Mouse (Mus musculus): ENCODE results near the gene Dnmt3a. TPM values are rescaled to one million over a fixed set of nuclear protein-coding genes. Genes with fewer than 3 reads are reported as not detected.
A peak's percentile ranks its signal among the peaks of the same experiment; 100 is the strongest.

The Dnmt3a gene
- 11.8 and 12.6 TPM in 2 replicates for polyA plus RNA-seq (2012; ENCODE audit: insufficient read depth, insufficient read length, missing spikeins)

GRCm38 (mm10) chr12:3805852-3806251 is at the start of gene Dnmt3a:
TSS of gene Dnmt3a (plus strand) at chr12:3806007.
- Histone ChIP-seq H3K4me3 (ENCODE audit: insufficient read depth, low read depth, low read length) (peak within 1 kb of the TSS; percentile 86), H3K4me1 (ENCODE audit: control insufficient read depth, insufficient read depth, insufficient read length, low read length) (peaks cover 13% of the 10 kb centered on the region; the same call in 1 of the 2 replicates), H3K27ac (replicated peaks; ENCODE audit: low read depth, low read length) (peak within 1 kb of the TSS; percentile 51)

DNA sequence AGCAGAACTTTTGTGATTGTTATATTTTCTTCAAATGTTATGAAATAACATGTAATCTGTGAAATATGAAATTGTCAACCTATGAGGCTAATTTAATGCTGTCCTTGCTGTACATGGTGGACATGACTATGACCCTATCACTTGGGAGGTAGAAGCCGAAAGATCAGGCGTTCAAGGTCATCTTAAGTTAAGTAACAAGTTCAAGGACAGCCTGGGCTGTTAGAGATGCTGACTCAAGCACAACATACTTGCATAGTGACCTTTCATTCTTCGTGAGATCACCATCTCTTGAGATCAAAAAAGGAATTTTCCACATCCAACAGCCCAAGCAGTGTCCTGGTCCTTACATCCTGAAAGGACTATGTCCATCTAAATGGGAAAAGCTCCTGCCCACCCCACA is 49.6 kb upstream of the Dnmt3a start:
- no peak overlapping the region for H3K4me3 ChIP-seq (ENCODE audit: insufficient read depth, low read depth, low read length)
- H3K27ac ChIP-seq (replicated peaks; ENCODE audit: low read depth, low read length) = no peak overlapping the region
- H3K4me1 ChIP-seq (ENCODE audit: control insufficient read depth, insufficient read depth, insufficient read length, low read length) = peaks cover 3% of the 10 kb centered on the region; the same call in 1 of the 2 replicates

DNA sequence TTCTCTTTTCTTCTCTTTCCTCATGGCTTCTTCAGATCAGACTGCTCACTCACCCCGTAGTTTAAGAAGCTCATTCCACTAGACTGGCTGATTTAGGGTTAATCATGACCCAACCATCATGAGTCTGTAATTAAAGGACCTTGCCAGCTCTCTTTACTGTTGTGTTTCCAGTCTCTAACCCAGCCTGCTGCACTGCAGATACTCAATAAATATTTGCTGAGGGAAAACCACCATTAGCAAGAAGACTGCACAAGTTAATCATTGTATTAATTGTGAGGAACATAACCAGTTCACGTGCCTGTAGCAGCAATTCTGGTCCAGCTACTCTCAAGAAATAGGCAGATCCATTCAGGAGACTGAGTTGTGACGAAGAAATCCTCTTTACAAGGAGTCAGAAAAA is 47.7 kb upstream of the Dnmt3a start:
- Histone ChIP-seq H3K4me1 (ENCODE audit: control insufficient read depth, insufficient read depth, insufficient read length, low read length) (peaks cover 3% of the 10 kb centered on the region; the same call in 1 of the 2 replicates), H3K4me3 (ENCODE audit: insufficient read depth, low read depth, low read length) (no peak overlapping the region), H3K27ac (replicated peaks; ENCODE audit: low read depth, low read length) (no peak overlapping the region)

DNA sequence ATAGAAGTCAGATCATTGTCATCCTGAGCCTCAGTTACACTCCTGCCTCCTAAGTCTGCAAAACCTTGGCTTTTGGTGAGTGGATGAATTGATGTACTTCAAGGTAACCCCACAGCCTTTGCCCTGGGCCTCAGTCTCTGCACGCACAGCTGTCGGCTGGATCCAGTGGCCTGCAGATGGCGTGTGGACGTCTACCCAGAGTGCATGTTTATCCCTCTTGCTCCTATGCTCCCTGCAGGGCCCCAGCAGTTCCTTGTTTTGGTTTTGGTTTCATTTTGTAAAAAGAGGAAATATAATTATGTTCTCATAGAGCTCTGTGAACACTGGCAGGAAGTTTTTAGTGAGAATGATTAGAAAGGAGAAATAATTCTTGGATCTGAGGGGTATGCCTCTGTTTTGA is 46.4 kb upstream of the Dnmt3a start:
- H3K4me1 ChIP-seq (ENCODE audit: control insufficient read depth, insufficient read depth, insufficient read length, low read length) = peaks cover 3% of the 10 kb centered on the region; the same call in 1 of the 2 replicates
- no peak overlapping the region for H3K4me3 ChIP-seq (ENCODE audit: insufficient read depth, low read depth, low read length)
- peak overlapping the region; percentile 57; the same call in 1 of the 2 replicates for H3K27ac ChIP-seq (replicated peaks; ENCODE audit: low read depth, low read length)

DNA sequence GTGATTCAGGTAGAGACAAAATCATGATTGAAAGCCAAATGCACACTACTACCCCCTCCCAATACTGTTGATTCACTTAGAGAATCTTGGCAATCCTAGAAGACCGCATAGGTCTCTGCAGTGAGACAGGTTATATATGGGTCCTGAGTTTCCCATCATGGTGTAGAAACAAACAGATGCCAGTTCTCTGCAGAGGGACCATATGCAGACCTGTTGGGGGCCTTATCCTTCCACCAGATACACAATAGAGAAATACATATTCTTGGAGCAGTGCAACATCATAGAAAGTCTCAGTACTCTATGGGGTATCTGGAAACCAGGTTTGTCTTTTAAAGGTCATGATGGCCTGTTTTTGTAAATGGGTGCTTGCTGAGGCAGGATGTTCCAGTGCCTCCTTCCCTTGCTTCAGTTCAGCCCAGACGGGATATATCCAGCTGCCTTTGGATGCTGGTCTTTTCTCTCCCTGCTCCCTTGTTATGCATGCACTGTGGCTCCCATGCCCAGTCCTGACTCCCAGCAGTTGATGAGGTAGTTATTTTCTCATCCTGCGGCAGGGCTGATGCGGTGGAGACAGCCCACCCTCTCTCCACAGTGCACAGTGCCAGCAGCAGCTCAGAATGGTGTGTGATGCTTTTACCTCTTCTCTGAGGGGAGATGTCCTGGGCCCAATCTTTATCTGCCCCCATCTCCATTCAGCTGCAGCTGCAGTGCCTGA is 44.8 kb upstream of the Dnmt3a start:
- H3K27ac ChIP-seq (replicated peaks; ENCODE audit: low read depth, low read length) = no peak overlapping the region
- H3K4me3 ChIP-seq (ENCODE audit: insufficient read depth, low read depth, low read length) = no peak overlapping the region
- H3K4me1 ChIP-seq (ENCODE audit: control insufficient read depth, insufficient read depth, insufficient read length, low read length) = peaks cover 5% of the 10 kb centered on the region; the same call in 1 of the 2 replicates

DNA sequence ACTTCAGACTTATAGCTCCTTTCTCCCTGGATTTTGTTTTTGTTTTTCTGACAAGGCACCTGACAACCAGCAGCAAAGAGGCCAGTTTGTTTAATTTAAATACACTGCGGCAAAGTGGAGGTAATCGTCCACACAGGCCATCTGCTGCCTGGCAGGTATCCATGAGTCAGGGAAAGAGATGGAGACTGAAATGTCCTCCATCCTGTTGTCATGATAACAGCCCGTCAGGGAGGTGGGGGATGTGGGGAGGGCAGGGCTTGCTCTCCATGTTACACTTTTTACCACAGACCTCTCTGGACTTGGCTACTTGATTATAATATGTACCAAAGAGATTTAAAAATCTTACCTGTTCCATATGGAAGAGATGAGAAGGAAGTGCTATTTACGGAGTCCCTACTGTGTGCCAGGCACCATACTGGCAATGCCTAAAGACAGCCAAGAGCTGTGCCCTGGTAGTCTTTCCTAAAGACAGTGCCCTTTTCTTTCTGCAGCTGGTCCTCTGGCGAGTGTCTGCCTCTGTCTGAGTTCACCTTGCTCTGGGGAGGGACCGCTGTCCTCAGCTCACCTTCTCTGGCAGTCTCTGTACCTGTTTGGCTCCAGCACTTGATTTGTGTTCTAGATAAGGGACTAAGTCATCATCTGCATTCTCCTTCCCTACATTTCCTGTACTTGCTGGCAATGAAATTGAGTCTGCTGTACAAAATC is 44.1 kb upstream of the Dnmt3a start:
- Histone ChIP-seq H3K4me1 (ENCODE audit: control insufficient read depth, insufficient read depth, insufficient read length, low read length) (peaks cover 5% of the 10 kb centered on the region; the same call in 1 of the 2 replicates), H3K4me3 (ENCODE audit: insufficient read depth, low read depth, low read length) (no peak overlapping the region), H3K27ac (replicated peaks; ENCODE audit: low read depth, low read length) (no peak overlapping the region)

DNA sequence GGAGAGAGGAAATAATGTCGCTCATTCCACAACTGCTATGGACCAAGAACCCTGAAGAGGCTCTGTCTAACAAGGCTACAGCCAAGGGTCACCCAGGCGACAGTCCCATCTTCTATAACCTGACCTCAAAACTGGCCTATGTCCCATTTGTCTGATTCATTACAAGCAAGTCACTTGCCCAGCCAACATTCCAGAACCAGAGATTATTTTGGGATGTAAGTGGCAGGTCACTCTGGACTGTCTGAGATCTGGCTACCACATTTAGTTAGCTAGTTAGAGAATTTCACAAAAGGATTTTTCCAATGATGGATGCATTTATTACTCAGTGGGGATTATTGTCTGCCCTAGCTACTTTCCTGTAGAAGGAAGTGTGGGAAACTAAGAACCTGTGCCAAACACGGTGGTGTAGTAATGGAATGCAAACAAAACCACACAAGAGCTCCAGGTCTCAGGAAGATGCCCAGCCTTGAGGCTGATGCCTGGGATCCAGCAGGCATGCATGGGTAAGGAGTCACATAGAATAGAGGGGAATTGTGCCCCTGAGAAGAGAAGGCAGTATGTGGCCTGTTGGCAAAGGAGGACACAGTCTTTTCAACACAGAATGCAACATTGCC is 41.5 kb upstream of the Dnmt3a start:
- H3K4me3 ChIP-seq (ENCODE audit: insufficient read depth, low read depth, low read length) = no peak overlapping the region
- no peak overlapping the region for H3K27ac ChIP-seq (replicated peaks; ENCODE audit: low read depth, low read length)
- peaks cover 5% of the 10 kb centered on the region; the same call in 1 of the 2 replicates for H3K4me1 ChIP-seq (ENCODE audit: control insufficient read depth, insufficient read depth, insufficient read length, low read length)

GRCm38 (mm10) chr12:3767360-3767759 is 38.4 kb upstream of the Dnmt3a start:
- Histone ChIP-seq H3K27ac (replicated peaks; ENCODE audit: low read depth, low read length) (no peak overlapping the region), H3K4me1 (ENCODE audit: control insufficient read depth, insufficient read depth, insufficient read length, low read length) (peaks cover 2% of the 10 kb centered on the region; the same call in 1 of the 2 replicates), H3K4me3 (ENCODE audit: insufficient read depth, low read depth, low read length) (no peak overlapping the region)

DNA sequence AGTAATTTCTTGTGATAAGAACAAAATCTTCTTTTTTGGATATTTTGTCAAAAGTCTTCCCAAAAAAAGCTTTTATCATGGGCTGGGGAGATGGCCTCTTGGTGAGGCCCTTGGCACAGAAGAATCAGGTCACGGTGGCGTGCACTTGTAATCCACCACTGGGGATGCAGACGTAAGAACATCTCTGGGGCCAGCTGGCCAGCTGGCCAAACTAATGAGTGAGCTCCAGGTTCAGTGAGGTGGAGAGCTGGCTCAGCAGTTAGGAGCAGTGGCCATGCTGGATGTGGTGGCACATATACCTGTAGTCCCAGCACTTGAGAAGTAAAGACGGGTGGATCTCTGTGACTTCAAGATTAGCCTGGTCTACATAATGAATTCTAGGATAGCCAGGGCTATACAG is 37.4 kb upstream of the Dnmt3a start:
- no peak overlapping the region for H3K27ac ChIP-seq (replicated peaks; ENCODE audit: low read depth, low read length)
- peaks cover 2% of the 10 kb centered on the region; the same call in 1 of the 2 replicates for H3K4me1 ChIP-seq (ENCODE audit: control insufficient read depth, insufficient read depth, insufficient read length, low read length)
- H3K4me3 ChIP-seq (ENCODE audit: insufficient read depth, low read depth, low read length) = no peak overlapping the region

DNA sequence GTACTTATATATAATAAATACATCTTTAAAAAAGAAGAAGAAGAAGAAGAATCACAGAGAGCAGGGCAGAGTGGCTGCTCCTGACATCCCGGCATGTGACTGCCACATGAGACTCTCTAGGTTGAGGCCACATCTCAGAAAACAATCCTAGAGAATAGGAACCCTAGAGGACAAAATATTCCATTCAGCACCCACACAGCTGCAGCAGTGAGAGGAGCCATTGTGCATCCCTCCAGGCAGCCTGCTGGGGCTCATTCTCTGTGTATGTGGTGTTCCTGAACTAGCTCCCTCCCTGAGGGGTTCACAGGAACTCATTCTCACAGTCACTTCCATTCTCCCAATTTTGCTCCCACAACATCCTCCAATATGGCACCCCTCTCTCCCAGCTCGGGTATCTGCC is 35.3 kb upstream of the Dnmt3a start:
- H3K27ac ChIP-seq (replicated peaks; ENCODE audit: low read depth, low read length) = no peak overlapping the region
- no peak overlapping the region for H3K4me3 ChIP-seq (ENCODE audit: insufficient read depth, low read depth, low read length)

GRCm38 (mm10) chr12:3771080-3771479 is 34.7 kb upstream of the Dnmt3a start:
- H3K4me1 ChIP-seq (ENCODE audit: control insufficient read depth, insufficient read depth, insufficient read length, low read length) = no peaks in the 10 kb centered on the region
- no peak overlapping the region for H3K27ac ChIP-seq (replicated peaks; ENCODE audit: low read depth, low read length)

More for the DNA sequence above, 35.3 kb upstream of the Dnmt3a start:
- no peaks in the 10 kb centered on the region for H3K4me1 ChIP-seq (ENCODE audit: control insufficient read depth, insufficient read depth, insufficient read length, low read length)

DNA sequence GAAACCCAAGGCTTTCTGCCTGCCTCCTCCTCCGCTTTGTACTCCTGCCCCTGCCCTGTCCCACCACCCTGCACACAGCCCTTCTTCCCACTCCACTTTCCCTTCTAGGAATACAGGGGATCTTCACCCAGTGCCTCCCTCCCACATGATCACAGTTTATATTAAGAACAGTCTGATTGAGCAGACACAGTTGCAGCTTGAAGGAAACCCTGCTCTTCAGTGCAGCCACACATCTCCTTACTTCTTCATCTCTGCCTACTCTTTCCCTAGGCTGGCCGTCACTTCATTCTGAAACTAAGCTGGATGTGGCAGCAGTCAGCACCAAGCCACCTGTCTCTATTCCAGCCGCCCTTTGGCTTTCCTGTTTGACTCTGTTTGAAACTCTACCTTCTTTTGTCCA is 32.2 kb upstream of the Dnmt3a start:
- Histone ChIP-seq H3K4me1 (ENCODE audit: control insufficient read depth, insufficient read depth, insufficient read length, low read length) (no peaks in the 10 kb centered on the region), H3K4me3 (ENCODE audit: insufficient read depth, low read depth, low read length) (no peak overlapping the region)

More at GRCm38 (mm10) chr12:3771080-3771479, 34.7 kb upstream of the Dnmt3a start:
- H3K4me3 ChIP-seq (ENCODE audit: insufficient read depth, low read depth, low read length) = no peak overlapping the region

GRCm38 (mm10) chr12:3776015-3776414 is 29.8 kb upstream of the Dnmt3a start:
- H3K27ac ChIP-seq (replicated peaks; ENCODE audit: low read depth, low read length) = no peak overlapping the region
- peaks cover 10% of the 10 kb centered on the region for H3K4me1 ChIP-seq (ENCODE audit: control insufficient read depth, insufficient read depth, insufficient read length, low read length)
- H3K4me3 ChIP-seq (ENCODE audit: insufficient read depth, low read depth, low read length) = no peak overlapping the region

More for the DNA sequence above, 32.2 kb upstream of the Dnmt3a start:
- no peak overlapping the region for H3K27ac ChIP-seq (replicated peaks; ENCODE audit: low read depth, low read length)

DNA sequence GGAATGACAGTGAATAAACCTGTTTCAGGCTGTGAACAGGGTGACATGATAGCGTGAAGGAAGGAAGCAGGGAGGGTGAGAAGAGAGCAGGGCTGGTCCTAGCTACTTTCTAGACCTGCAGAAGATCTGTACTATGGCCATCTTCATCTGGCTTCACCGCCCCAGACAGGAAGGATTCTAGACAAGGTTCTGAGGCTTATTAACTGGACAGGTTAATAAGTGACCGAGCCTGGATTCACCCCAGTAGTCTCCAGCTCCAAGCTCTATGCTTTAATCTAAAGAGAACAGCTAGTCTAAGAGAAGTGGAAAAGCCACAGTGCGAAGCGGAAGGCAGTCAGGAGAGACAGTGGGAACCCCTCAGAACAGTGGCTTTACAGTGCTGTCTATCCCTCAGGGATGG is 28.1 kb upstream of the Dnmt3a start:
- Histone ChIP-seq H3K27ac (replicated peaks; ENCODE audit: low read depth, low read length) (no peak overlapping the region), H3K4me1 (ENCODE audit: control insufficient read depth, insufficient read depth, insufficient read length, low read length) (peaks cover 16% of the 10 kb centered on the region), H3K4me3 (ENCODE audit: insufficient read depth, low read depth, low read length) (no peak overlapping the region)

- H3K4me1 ChIP-seq (ENCODE audit: control insufficient read depth, insufficient read depth, insufficient read length, low read length) = peaks cover 16% of the 10 kb centered on the region
- H3K4me3 ChIP-seq (ENCODE audit: insufficient read depth, low read depth, low read length) = no peak overlapping the region
- no peak overlapping the region for H3K27ac ChIP-seq (replicated peaks; ENCODE audit: low read depth, low read length)
Measured at GRCm38 (mm10) chr12:3778286-3778685, 27.5 kb upstream of the Dnmt3a start.

Measured in brown adipose tissue, adult 24 weeks (tissue).